Mouse (Mus musculus) gastrocnemius, postnatal 14 days (tissue): Measurements from ENCODE around the gene Dazap2. TPM values are rescaled to one million over a fixed set of nuclear protein-coding genes. Genes with fewer than 3 reads are reported as not detected.
A peak's percentile ranks its signal among the peaks of the same experiment; 100 is the strongest.

Source experiments
- DNase-seq: peaks from one replicate; pipeline ENCODE4 v3.0.0; 2021; ENCODE audit warnings: mixed read lengths
- intact Hi-C: fragments of 180-260 bp; cut with DNase I; formaldehyde crosslinking; loops from one replicate; pipeline ENCODE4 v1.15.1; 2025; ENCODE audit warnings: low total_unique reads
- long read RNA-seq, 2 experiments: library from polyadenylated mRNA; stranded (forward); transcript quantifications; one replicate each; pipeline ENCODE4 v2.0.0; 2021
- total RNA-seq, 2 experiments: library from RNA; stranded (reverse); gene quantifications; 2 replicates each; pipeline ENCODE4 v1.2.3; 2021

Gene Dazap2
- 10 to 100 TPM; 58.7 to 62.1 TPM for total RNA-seq
- long read RNA-seq, experiment 1, transcript Dazap2-201 (4 exons, 2,135 nt) = major isoform, 65 of 83 reads
- long read RNA-seq, experiment 1, partial matches to known transcripts = 4 of 83 reads
- long read RNA-seq, experiment 1, other reads (novel, unspliced or antisense) = 13 of 83 reads
- long read RNA-seq, experiment 2, transcript Dazap2-201 (4 exons, 2,135 nt) = major isoform, 74 of 83 reads
- long read RNA-seq, experiment 2, partial matches to known transcripts = 2 of 83 reads
- long read RNA-seq, experiment 2, other reads (novel, unspliced or antisense) = 6 of 83 reads

GRCm38 (mm10) chr15:100614996-100615824 is at the start of gene Dazap2:
Gene Dazap2, plus strand, starts transcription at chr15:100615349.
- DNase-seq = peak; percentile 99
- intact Hi-C loops = no loop called here

- intact Hi-C loops = no loop called here
- DNase-seq = no peak
These were observed 48.6 kb upstream of the Dazap2 start for GRCm38 (mm10) chr15:100566531-100566930.

- DNase-seq = no peak
- intact Hi-C loops = no loop called here
These were observed 45.9 kb upstream of the Dazap2 start for GRCm38 (mm10) chr15:100569239-100569638.

- DNase-seq = no peak
- intact Hi-C loops = no loop called here
These were observed 41.2 kb upstream of the Dazap2 start for GRCm38 (mm10) chr15:100573946-100574345.

GRCm38 (mm10) chr15:100574378-100574777 is 40.8 kb upstream of the Dazap2 start:
- intact Hi-C loops = no loop called here
- DNase-seq = no peak

- no peak for DNase-seq
- intact Hi-C loops = no loop called here
These were observed 39.8 kb upstream of the Dazap2 start for GRCm38 (mm10) chr15:100575366-100575765.

GRCm38 (mm10) chr15:100576392-100576791 is 38.8 kb upstream of the Dazap2 start:
- DNase-seq = no peak
- intact Hi-C loops = no loop called here

GRCm38 (mm10) chr15:100576810-100577209 is 38.3 kb upstream of the Dazap2 start:
- intact Hi-C loops = no loop called here
- no peak for DNase-seq

GRCm38 (mm10) chr15:100577972-100578371 is 37.2 kb upstream of the Dazap2 start:
- DNase-seq = no peak
- intact Hi-C loops = no loop called here

GRCm38 (mm10) chr15:100580108-100580507 is 35.0 kb upstream of the Dazap2 start:
- DNase-seq = no peak
- intact Hi-C loops = no loop called here

GRCm38 (mm10) chr15:100585931-100586330 is 29.2 kb upstream of the Dazap2 start:
- no peak for DNase-seq
- intact Hi-C loops = no loop called here

- DNase-seq = no peak
- intact Hi-C loops = no loop called here
These were observed 28.0 kb upstream of the Dazap2 start for GRCm38 (mm10) chr15:100587166-100587565.

- intact Hi-C loops = no loop called here
These were observed 26.9 kb upstream of the Dazap2 start for GRCm38 (mm10) chr15:100588297-100588696.

GRCm38 (mm10) chr15:100590436-100590835 is 24.7 kb upstream of the Dazap2 start:
- DNase-seq = no peak
- intact Hi-C loops = no loop called here

More at GRCm38 (mm10) chr15:100588297-100588696, 26.9 kb upstream of the Dazap2 start:
- no peak for DNase-seq

- intact Hi-C loops = no loop called here
- no peak for DNase-seq
These were observed 22.3 kb upstream of the Dazap2 start for GRCm38 (mm10) chr15:100592817-100593216.

GRCm38 (mm10) chr15:100598287-100598882 is 16.8 kb upstream of the Dazap2 start:
- intact Hi-C loops = no loop called here
- DNase-seq = no peak

- intact Hi-C loops = no loop called here
- no peak for DNase-seq
These were observed 16.3 kb upstream of the Dazap2 start for GRCm38 (mm10) chr15:100598883-100599275.

GRCm38 (mm10) chr15:100599276-100600046 is 15.7 kb upstream of the Dazap2 start, which contains the start of gene Pou6f1:
Gene Pou6f1, minus strand, starts transcription at chr15:100599984.
- DNase-seq = peak; percentile 54

GRCm38 (mm10) chr15:100600047-100600695 is 15.0 kb upstream of the Dazap2 start:
- peak; percentile 77 for DNase-seq
- intact Hi-C loops = loop anchor here (5.0 kb wide), 1 partner anchor 48 kb away; the partner anchor contains the start of gene Tfcp2

More at GRCm38 (mm10) chr15:100599276-100600046, 15.7 kb upstream of the Dazap2 start, which contains the start of gene Pou6f1:
- intact Hi-C loops = loop anchor here (5.0 kb wide), 1 partner anchor 47 kb away; the partner anchor contains the start of gene Tfcp2
